Comparison of ENCODE assay signal across 23 mouse cellular contexts in genomic region chr11:67727095-67727494, GRCm38 (mm10). TPM values are rescaled to one million over a fixed set of nuclear protein-coding genes. Genes with fewer than 3 reads are reported as not detected.
DNase-seq lines count a peak whose midpoint lies in the region; ATAC-seq and TF ChIP-seq lines count a peak whose summit lies in the region.
"Had no signal": no experiment of that assay in that cellular context is flagged by ENCODE, and none has a peak within 500 bp of the region (broad histone marks: within the 10 kb centered on the region; RNA-seq: fewer than 3 reads in every experiment).

No protein-coding gene starts in this region.

- no peak overlapping the region for H3K27ac ChIP-seq in heart, embryonic 11.5 days (ENCODE audit: low read depth, low read length)
- H3K27ac ChIP-seq in limb, embryonic 14.5 days (replicated peaks; ENCODE audit: low read depth, low read length), result no peak overlapping the region
- no peak overlapping the region for H3K27ac ChIP-seq in limb, embryonic 10.5 days
- H3K27ac ChIP-seq in heart, embryonic 16.5 days (ENCODE audit: low read length), result peak overlapping the region; percentile 66
- H3K27ac ChIP-seq in forebrain, postnatal 0 days (ENCODE audit: low read depth, low read length), result no peak overlapping the region
- H3K27ac ChIP-seq: forebrain, embryonic 13.5 days; hindbrain, embryonic 10.5 days; limb, embryonic 12.5 days; liver, embryonic 15.5 days; midbrain, embryonic 15.5 days had no signal

- H3K4me1 ChIP-seq in heart, embryonic 11.5 days (ENCODE audit: control insufficient read depth, insufficient read depth, low read length), result no peaks in the 10 kb centered on the region
- H3K4me1 ChIP-seq in limb, embryonic 14.5 days (ENCODE audit: control insufficient read depth, insufficient read depth, low read length), result no peaks in the 10 kb centered on the region
- no peaks in the 10 kb centered on the region for H3K4me1 ChIP-seq in limb, embryonic 10.5 days
- H3K4me1 ChIP-seq in heart, embryonic 16.5 days (ENCODE audit: control insufficient read depth, insufficient read depth, low read length), result peaks cover 9% of the 10 kb centered on the region
- no peaks in the 10 kb centered on the region for H3K4me1 ChIP-seq in forebrain, postnatal 0 days (ENCODE audit: insufficient read depth)
- H3K4me1 ChIP-seq: forebrain, embryonic 13.5 days; hindbrain, embryonic 10.5 days; limb, embryonic 12.5 days; liver, embryonic 15.5 days; midbrain, embryonic 15.5 days had no signal

- H3K4me2 ChIP-seq in heart, embryonic 11.5 days, result no peak overlapping the region
- no peak overlapping the region for H3K4me2 ChIP-seq in limb, embryonic 14.5 days (replicated peaks; ENCODE audit: low read depth, low read length, severe bottlenecking)
- no peak overlapping the region for H3K4me2 ChIP-seq in heart, embryonic 16.5 days (ENCODE audit: low read depth, low read length)
- no peak overlapping the region for H3K4me2 ChIP-seq in forebrain, postnatal 0 days (ENCODE audit: low read depth)
- H3K4me2 ChIP-seq: forebrain, embryonic 13.5 days; limb, embryonic 12.5 days; liver, embryonic 15.5 days; midbrain, embryonic 15.5 days had no signal

- no peaks in the 10 kb centered on the region for H3K36me3 ChIP-seq in heart, embryonic 11.5 days (ENCODE audit: control insufficient read depth, insufficient read depth, low read length)
- H3K36me3 ChIP-seq in limb, embryonic 14.5 days (ENCODE audit: control insufficient read depth, insufficient read depth, low read length), result no peaks in the 10 kb centered on the region
- H3K36me3 ChIP-seq in limb, embryonic 10.5 days, result no peaks in the 10 kb centered on the region
- H3K36me3 ChIP-seq in heart, embryonic 16.5 days (ENCODE audit: control insufficient read depth, insufficient read depth), result no peaks in the 10 kb centered on the region
- H3K36me3 ChIP-seq in forebrain, postnatal 0 days (ENCODE audit: insufficient read depth), result no peaks in the 10 kb centered on the region
- H3K36me3 ChIP-seq: hindbrain, embryonic 10.5 days; limb, embryonic 12.5 days; liver, embryonic 15.5 days; midbrain, embryonic 15.5 days had no signal

- TF ChIP-seq POLR2A in limb, embryonic 14.5 days (IDR thresholded peaks at IDR 0.05; ENCODE audit: borderline replicate concordance, extremely low read depth, insufficient read depth, insufficient read length), result no peak

- no peak overlapping the region for H3K9ac ChIP-seq in heart, embryonic 11.5 days (ENCODE audit: low read depth, low read length)
- H3K9ac ChIP-seq in limb, embryonic 14.5 days (ENCODE audit: low read depth, low read length, severe bottlenecking), result no peak overlapping the region
- H3K9ac ChIP-seq in heart, embryonic 16.5 days (ENCODE audit: low read length), result no peak overlapping the region
- H3K9ac ChIP-seq in forebrain, postnatal 0 days, result no peak overlapping the region
- H3K9ac ChIP-seq: forebrain, embryonic 13.5 days; limb, embryonic 12.5 days; liver, embryonic 15.5 days; midbrain, embryonic 15.5 days had no signal

- ATAC-seq in heart, embryonic 11.5 days (replicated peaks; ENCODE audit: insufficient number of reproducible peaks, low FRiP score, low TSS enrichment), result no peak
- ATAC-seq in limb, embryonic 14.5 days (ENCODE audit: low FRiP score, low read depth), result no peak
- ATAC-seq in heart, embryonic 16.5 days (replicated peaks; ENCODE audit: extremely low read depth, insufficient read depth, low FRiP score), result peak; percentile 71
- no peak for ATAC-seq in forebrain, postnatal 0 days
- ATAC-seq: forebrain, embryonic 13.5 days; midbrain, embryonic 15.5 days had no signal

- no peaks in the 10 kb centered on the region for H3K9me3 ChIP-seq in heart, embryonic 11.5 days (replicated peaks; ENCODE audit: control insufficient read depth, low read length)
- H3K9me3 ChIP-seq in limb, embryonic 14.5 days (ENCODE audit: control insufficient read depth, low read length), result no peaks in the 10 kb centered on the region
- no peaks in the 10 kb centered on the region for H3K9me3 ChIP-seq in limb, embryonic 10.5 days (replicated peaks)
- 0 out of 2 replicates have a peak, but pooled peaks cover 3% of the 10 kb centered on the region for H3K9me3 ChIP-seq in heart, embryonic 16.5 days (replicated peaks; ENCODE audit: control insufficient read depth, low read length)
- H3K9me3 ChIP-seq in forebrain, postnatal 0 days (ENCODE audit: low read length), result no peaks in the 10 kb centered on the region
- H3K9me3 ChIP-seq: forebrain, embryonic 13.5 days; hindbrain, embryonic 10.5 days; limb, embryonic 12.5 days; liver, embryonic 15.5 days; midbrain, embryonic 15.5 days had no signal

- H3K4me3 ChIP-seq in heart, embryonic 11.5 days (ENCODE audit: low read depth, low read length), result no peak overlapping the region
- no peak overlapping the region for H3K4me3 ChIP-seq in limb, embryonic 14.5 days (replicated peaks; ENCODE audit: low read length)
- H3K4me3 ChIP-seq in limb, embryonic 10.5 days, result no peak overlapping the region
- no peak overlapping the region for H3K4me3 ChIP-seq in heart, embryonic 16.5 days (ENCODE audit: low read length)
- no peak overlapping the region for H3K4me3 ChIP-seq in forebrain, postnatal 0 days (ENCODE audit: low read depth, low read length)
- H3K4me3 ChIP-seq: forebrain, embryonic 13.5 days; hindbrain, embryonic 10.5 days; limb, embryonic 12.5 days; liver, embryonic 15.5 days; midbrain, embryonic 15.5 days had no signal

- no peak for TF ChIP-seq CTCF in forebrain, postnatal 0 days (IDR thresholded peaks at IDR 0.05; ENCODE audit: low read depth)

- no peaks in the 10 kb centered on the region for H3K27me3 ChIP-seq in heart, embryonic 11.5 days (ENCODE audit: control insufficient read depth, insufficient read depth, low read length)
- H3K27me3 ChIP-seq in limb, embryonic 14.5 days (ENCODE audit: control insufficient read depth, insufficient read depth, low read length), result no peaks in the 10 kb centered on the region
- H3K27me3 ChIP-seq in limb, embryonic 10.5 days (ENCODE audit: low read depth, poor library complexity, severe bottlenecking), result no peaks in the 10 kb centered on the region
- H3K27me3 ChIP-seq in heart, embryonic 16.5 days (ENCODE audit: control insufficient read depth, insufficient read depth, low read length), result no peaks in the 10 kb centered on the region
- H3K27me3 ChIP-seq in forebrain, postnatal 0 days (ENCODE audit: insufficient read depth, low read length), result no peaks in the 10 kb centered on the region
- H3K27me3 ChIP-seq: forebrain, embryonic 13.5 days; limb, embryonic 12.5 days; liver, embryonic 15.5 days; midbrain, embryonic 15.5 days had no signal

- DNase-seq in heart, adult 18-20 months, result peak; percentile 51 to 53
- peak; percentile 26 for DNase-seq in limb, embryonic 14.5 days (ENCODE audit: low spot score)
- no peak for DNase-seq in limb, embryonic 10.5 days (ENCODE audit: low spot score)
- peak; percentile 76 for DNase-seq in telencephalon, adult 2 months (ENCODE audit: low read depth, low spot score)
- no peak for DNase-seq in forebrain, postnatal 0 days
- DNase-seq: cerebellum, postnatal 10 days; kidney, adult 18-20 months; kidney, postnatal 25 days; lung, postnatal 10 days; spleen, adult 18-20 months; thymus, postnatal 14 days had no signal

- 79% methylated on average over 6 of the region's 6 CpGs for WGBS in heart, embryonic 11.5 days (ENCODE audit: insufficient replicate concordance)
- WGBS in limb, embryonic 14.5 days, result 58% methylated on average over 6 of the region's 6 CpGs
- WGBS in limb, embryonic 10.5 days, result 87% methylated on average over 6 of the region's 6 CpGs
- WGBS in heart, embryonic 16.5 days, result 44% methylated on average over 6 of the region's 6 CpGs
- WGBS in forebrain, postnatal 0 days, result 77% methylated on average over 6 of the region's 6 CpGs

RNA-seq across cellular contexts. Expression of gene Rcvrn, which starts 32.0 kb away (rescaled TPM):
- not detected for total RNA-seq in heart, adult 18-20 months (2021)
- not detected in 2 replicates for polyA plus RNA-seq in heart, embryonic 11.5 days (2014; fragmentation: Nextera tagmentation; extraction: Ambion mirVana)
- polyA plus RNA-seq in limb, embryonic 14.5 days (2012; rRNA removed), result 0.09 and 0.11 TPM in 2 replicates
- polyA plus RNA-seq in limb, embryonic 14.5 days (2014; fragmentation: Nextera tagmentation; extraction: Ambion mirVana), result not detected in 2 replicates
- not detected in 2 replicates for polyA plus RNA-seq in limb, embryonic 10.5 days (2016; fragmentation: Nextera tagmentation; extraction: Ambion mirVana)
- not detected in 2 replicates for polyA plus RNA-seq in heart, embryonic 16.5 days (2015; fragmentation: Nextera tagmentation; extraction: Ambion mirVana)
- 1.00 TPM in 1 of 2 replicates, not detected in the other for total RNA-seq in forebrain, postnatal 0 days (2014; rRNA removed)
- polyA plus RNA-seq in forebrain, postnatal 0 days (2015; fragmentation: Nextera tagmentation; extraction: Ambion mirVana), result 0.14 TPM in 1 of 2 replicates, not detected in the other
- total RNA-seq: ES-E14; gastrocnemius, postnatal 36 days; megakaryocyte, adult 5-6 weeks had no signal
- polyA plus RNA-seq: forebrain, embryonic 13.5 days; hindbrain, embryonic 10.5 days; limb, embryonic 12.5 days; liver, embryonic 15.5 days; midbrain, embryonic 15.5 days; stomach, embryonic 14.5 days had no signal

RNA-seq across cellular contexts. Expression of gene Glp2r, which starts 43.9 kb away (rescaled TPM):
- not detected for total RNA-seq in heart, adult 18-20 months (2021)
- 0.03 TPM in 1 of 2 replicates, not detected in the other for polyA plus RNA-seq in heart, embryonic 11.5 days (2014; fragmentation: Nextera tagmentation; extraction: Ambion mirVana)
- polyA plus RNA-seq in limb, embryonic 14.5 days (2012; rRNA removed), result 0.03 TPM in 1 of 2 replicates, not detected in the other
- polyA plus RNA-seq in limb, embryonic 14.5 days (2014; fragmentation: Nextera tagmentation; extraction: Ambion mirVana), result 0.14 TPM in 1 of 2 replicates, not detected in the other
- not detected in 2 replicates for polyA plus RNA-seq in limb, embryonic 10.5 days (2016; fragmentation: Nextera tagmentation; extraction: Ambion mirVana)
- 0.07 and 0.09 TPM in 2 replicates for polyA plus RNA-seq in heart, embryonic 16.5 days (2015; fragmentation: Nextera tagmentation; extraction: Ambion mirVana)
- total RNA-seq in forebrain, postnatal 0 days (2014; rRNA removed), result 0.05 and 0.08 TPM in 2 replicates
- polyA plus RNA-seq in forebrain, postnatal 0 days (2015; fragmentation: Nextera tagmentation; extraction: Ambion mirVana), result 0.04 and 0.07 TPM in 2 replicates
- total RNA-seq: ES-E14 had no signal
- polyA plus RNA-seq: forebrain, embryonic 13.5 days; hindbrain, embryonic 10.5 days; limb, embryonic 12.5 days had no signal

RNA-seq across cellular contexts. Expression of gene Gsg1l2, which starts 47.3 kb away (rescaled TPM):
- total RNA-seq in heart, adult 18-20 months (2021), result not detected
- not detected in 2 replicates for polyA plus RNA-seq in heart, embryonic 11.5 days (2014; fragmentation: Nextera tagmentation; extraction: Ambion mirVana)
- polyA plus RNA-seq in limb, embryonic 14.5 days (2012; rRNA removed), result not detected in 2 replicates
- polyA plus RNA-seq in limb, embryonic 14.5 days (2014; fragmentation: Nextera tagmentation; extraction: Ambion mirVana), result not detected in 2 replicates
- polyA plus RNA-seq in limb, embryonic 10.5 days (2016; fragmentation: Nextera tagmentation; extraction: Ambion mirVana), result not detected in 2 replicates
- polyA plus RNA-seq in heart, embryonic 16.5 days (2015; fragmentation: Nextera tagmentation; extraction: Ambion mirVana), result not detected in 2 replicates
- total RNA-seq in forebrain, postnatal 0 days (2014; rRNA removed), result not detected in 2 replicates
- not detected in 2 replicates for polyA plus RNA-seq in forebrain, postnatal 0 days (2015; fragmentation: Nextera tagmentation; extraction: Ambion mirVana)
- total RNA-seq: adrenal gland, adult 18-20 months; ES-E14; gastrocnemius, postnatal 36 days; megakaryocyte, adult 5-6 weeks had no signal
- polyA plus RNA-seq: forebrain, embryonic 13.5 days; hindbrain, embryonic 10.5 days; limb, embryonic 12.5 days; liver, embryonic 15.5 days; midbrain, embryonic 15.5 days; stomach, embryonic 14.5 days had no signal

Comparison
In these comparisons a context has a peak if more than half of its experiments do, and no peak if none do; other contexts are left out.
1. DNase-seq: peak in heart, adult 18-20 months (2 of 2), limb, embryonic 14.5 days (single experiment) and telencephalon, adult 2 months (single experiment); none in limb, embryonic 10.5 days (single experiment) and forebrain, postnatal 0 days (single experiment).